Mouse (Mus musculus): ENCODE results near the gene Itpk1.

- no peak for TF ChIP-seq POLR2A (IDR thresholded peaks at IDR 0.05; ENCODE audit: borderline replicate concordance, insufficient read depth, low read length)
- no peak for TF ChIP-seq CTCF (IDR thresholded peaks at IDR 0.05; ENCODE audit: borderline replicate concordance, insufficient read depth, low read depth, low read length)
These were observed 102.9 kb downstream of the Itpk1 start for GRCm38 (mm10) chr12:102601847-102602246.

All from cerebellum, adult 2 months (tissue).